Comparison of ENCODE assay signal across 23 mouse cellular contexts in genomic region chr10:66303235-66303780, GRCm38 (mm10).
"Had no signal": no experiment of that assay in that cellular context is flagged by ENCODE, and none has a peak within 500 bp of the region (broad histone marks: within the 10 kb centered on the region; RNA-seq: fewer than 3 reads in every experiment).

No protein-coding gene starts in this region.

- H3K27ac ChIP-seq: gastrocnemius, adult 2 months; heart, embryonic 10.5 days; hindbrain, embryonic 10.5 days; hindbrain, embryonic 12.5 days; hindbrain, embryonic 14.5 days; intestine, embryonic 15.5 days; layer of hippocampus, adult 2 months; left cerebral cortex, adult 2 months; limb, embryonic 10.5 days; limb, embryonic 12.5 days had no signal

- DNase-seq: gastrocnemius, adult 2 months; gastrocnemius, postnatal 10 days; gastrocnemius, postnatal 25 days; heart, adult 18-20 months; heart, postnatal 10 days; heart, postnatal 4 days; kidney, adult 18-20 months; kidney, adult 8-10 months; kidney, postnatal 25 days; kidney, postnatal 4 days; liver had no signal

- H3K27me3 ChIP-seq: heart, embryonic 12.5 days; hindbrain, embryonic 12.5 days; intestine, embryonic 15.5 days; limb, embryonic 12.5 days had no signal

- H3K9me3 ChIP-seq: heart, embryonic 10.5 days; heart, embryonic 12.5 days; hindbrain, embryonic 10.5 days; hindbrain, embryonic 12.5 days; intestine, embryonic 15.5 days; limb, embryonic 10.5 days; limb, embryonic 12.5 days had no signal

- H3K4me3 ChIP-seq: gastrocnemius, adult 2 months; heart, embryonic 10.5 days; heart, embryonic 12.5 days; hindbrain, embryonic 10.5 days; hindbrain, embryonic 12.5 days; intestine, embryonic 15.5 days; layer of hippocampus, adult 2 months; left cerebral cortex, adult 2 months; limb, embryonic 10.5 days; limb, embryonic 12.5 days had no signal

- H3K4me2 ChIP-seq: heart, embryonic 12.5 days; hindbrain, embryonic 12.5 days; hindbrain, embryonic 14.5 days; intestine, embryonic 15.5 days; limb, embryonic 12.5 days had no signal

- H3K9ac ChIP-seq: heart, embryonic 12.5 days; hindbrain, embryonic 12.5 days; hindbrain, embryonic 14.5 days; intestine, embryonic 15.5 days; limb, embryonic 12.5 days had no signal

- H3K4me1 ChIP-seq: heart, embryonic 10.5 days; heart, embryonic 12.5 days; hindbrain, embryonic 10.5 days; hindbrain, embryonic 12.5 days; intestine, embryonic 15.5 days; limb, embryonic 10.5 days; limb, embryonic 12.5 days had no signal

- ATAC-seq: hindbrain, embryonic 16.5 days; inflammation-experienced regulatory T-cells, adult 6 months; intestine, embryonic 15.5 days had no signal

- H3K36me3 ChIP-seq: heart, embryonic 10.5 days; heart, embryonic 12.5 days; hindbrain, embryonic 10.5 days; hindbrain, embryonic 12.5 days; intestine, embryonic 15.5 days; limb, embryonic 10.5 days; limb, embryonic 12.5 days had no signal
